Mouse (Mus musculus) layer of hippocampus, postnatal 25 days (tissue): Measurements from ENCODE around the gene Rhof. TPM values are rescaled to one million over a fixed set of nuclear protein-coding genes. Genes with fewer than 3 reads are reported as not detected.

Source experiments
- DNase-seq, 2 experiments: peaks; one replicate each; pipeline ENCODE4 v3.0.0; 2022; ENCODE audit warnings: mixed read lengths in 2 of 2, low spot score in 1 of 2; ENCODE audit errors: extremely low spot score in 1 of 2
- total RNA-seq, 2 experiments: library from RNA; stranded (reverse); gene quantifications; 2 replicates each; pipeline ENCODE4 v1.2.3; 2021

Rhof gene
- total RNA-seq, 2 experiments from 2014 or later, result 47.2 to 48.7 TPM

- DNase-seq, result peak; percentile 89 to 96
These were observed 17.2 kb upstream of the Rhof start for GRCm38 (mm10) chr5:123149451-123150400.

DNA sequence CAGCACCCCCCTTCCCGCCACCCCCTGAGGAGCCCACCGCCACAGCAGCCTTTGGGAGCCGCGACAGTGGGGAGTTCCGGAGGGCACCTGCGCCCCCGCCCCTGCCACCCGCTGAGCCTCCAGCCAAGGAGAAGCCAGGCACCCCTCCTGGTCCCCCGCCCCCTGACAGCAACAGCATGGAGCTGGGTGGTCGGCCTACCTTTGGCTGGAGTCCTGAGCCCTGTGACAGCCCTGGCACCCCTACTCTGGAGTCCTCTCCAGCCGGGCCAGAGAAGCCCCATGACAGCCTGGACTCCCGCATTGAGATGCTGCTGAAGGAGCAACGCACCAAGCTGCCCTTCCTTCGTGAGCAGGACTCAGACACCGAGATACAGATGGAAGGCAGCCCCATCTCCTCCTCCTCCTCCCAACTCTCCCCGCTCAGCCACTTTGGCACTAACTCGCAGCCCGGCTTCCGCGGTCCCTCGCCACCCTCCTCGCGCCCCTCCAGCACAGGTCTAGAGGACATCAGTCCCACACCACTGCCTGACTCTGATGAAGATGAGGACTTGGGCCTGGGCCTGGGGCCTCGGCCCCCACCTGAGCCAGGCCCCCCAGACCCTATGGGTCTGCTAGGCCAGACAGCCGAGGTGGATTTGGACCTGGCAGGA is 15.7 kb upstream of the Rhof start:
- DNase-seq, result no peak

DNA sequence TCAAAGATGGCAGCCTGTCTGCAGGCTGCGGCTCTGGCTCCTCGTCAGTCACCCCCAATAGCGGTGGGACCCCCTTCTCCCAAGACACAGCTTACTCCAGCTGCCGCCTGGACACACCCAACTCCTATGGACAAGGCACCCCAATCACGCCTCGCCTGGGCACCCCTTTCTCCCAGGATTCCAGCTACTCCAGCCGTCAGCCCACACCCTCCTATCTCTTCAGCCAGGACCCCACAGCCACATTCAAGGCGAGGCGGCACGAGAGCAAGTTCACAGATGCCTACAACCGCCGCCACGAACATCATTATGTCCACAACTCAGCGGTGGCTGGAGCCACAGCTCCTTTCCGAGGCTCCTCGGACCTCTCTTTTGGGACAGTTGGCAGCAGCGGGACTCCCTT is 15.1 kb upstream of the Rhof start:
- no peak for DNase-seq

DNA sequence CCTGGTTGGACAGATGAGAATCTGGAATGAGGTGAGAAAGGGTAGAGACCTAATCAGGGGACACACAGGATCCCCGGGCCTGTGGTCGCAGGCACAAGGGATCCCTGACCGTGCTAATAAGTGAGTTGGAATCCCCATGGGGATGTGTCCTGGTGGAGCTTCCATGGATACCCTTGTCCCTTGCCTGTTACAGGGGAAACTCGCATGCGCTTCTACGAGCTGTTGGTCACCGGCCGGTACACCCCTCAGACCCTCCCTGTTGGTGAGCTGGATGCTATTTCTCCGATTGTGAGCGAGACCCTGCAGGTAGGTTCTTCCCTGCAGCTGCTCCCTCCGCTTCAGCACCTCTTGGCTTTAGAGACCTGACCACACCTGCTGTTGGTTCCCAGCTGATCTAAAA is 13.9 kb upstream of the Rhof start:
- DNase-seq, result no peak

DNA sequence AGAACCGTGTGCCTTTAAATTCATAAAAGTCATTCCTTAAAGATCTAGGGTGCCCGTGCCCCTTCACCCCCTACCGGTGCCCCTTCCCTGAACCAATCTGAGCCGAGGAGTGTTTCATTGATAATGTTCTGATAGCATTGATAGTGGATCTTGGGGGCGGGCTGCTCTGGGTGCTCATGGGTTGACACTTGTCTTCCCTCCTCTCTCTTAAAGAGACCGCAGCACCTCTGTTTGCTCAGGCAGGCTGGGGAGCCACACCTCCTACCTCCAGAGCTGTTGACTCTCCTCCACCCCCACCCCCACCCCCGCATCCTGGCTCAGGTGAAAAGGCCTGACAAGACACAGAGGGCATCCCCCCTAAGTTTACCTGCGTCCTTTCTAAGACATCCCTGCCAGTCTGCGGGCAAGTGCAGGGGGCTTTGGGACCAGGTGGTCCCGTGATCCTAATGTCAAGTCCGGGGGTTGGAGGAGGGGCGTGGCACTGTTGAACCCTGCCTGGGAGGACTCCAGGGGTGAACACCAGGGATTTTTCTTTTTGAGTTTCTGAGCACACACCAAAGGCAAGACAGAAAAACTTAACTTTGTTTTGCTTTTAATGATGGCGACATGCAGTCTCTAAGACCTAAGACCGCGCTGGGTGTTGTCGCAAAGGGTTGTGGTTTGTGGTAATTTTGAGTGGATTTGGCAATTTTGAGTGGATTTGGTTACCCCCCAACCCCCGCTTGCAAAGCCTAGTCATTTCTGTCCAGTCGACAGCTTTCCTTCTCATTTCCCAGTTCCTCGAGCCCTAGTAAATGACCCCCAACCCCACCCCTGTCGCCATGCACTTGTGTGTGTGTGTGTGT is 12.5 kb upstream of the Rhof start:
- no peak for DNase-seq

- no peak for DNase-seq
These were observed 11.7 kb upstream of the Rhof start for GRCm38 (mm10) chr5:123143971-123144745.

DNA sequence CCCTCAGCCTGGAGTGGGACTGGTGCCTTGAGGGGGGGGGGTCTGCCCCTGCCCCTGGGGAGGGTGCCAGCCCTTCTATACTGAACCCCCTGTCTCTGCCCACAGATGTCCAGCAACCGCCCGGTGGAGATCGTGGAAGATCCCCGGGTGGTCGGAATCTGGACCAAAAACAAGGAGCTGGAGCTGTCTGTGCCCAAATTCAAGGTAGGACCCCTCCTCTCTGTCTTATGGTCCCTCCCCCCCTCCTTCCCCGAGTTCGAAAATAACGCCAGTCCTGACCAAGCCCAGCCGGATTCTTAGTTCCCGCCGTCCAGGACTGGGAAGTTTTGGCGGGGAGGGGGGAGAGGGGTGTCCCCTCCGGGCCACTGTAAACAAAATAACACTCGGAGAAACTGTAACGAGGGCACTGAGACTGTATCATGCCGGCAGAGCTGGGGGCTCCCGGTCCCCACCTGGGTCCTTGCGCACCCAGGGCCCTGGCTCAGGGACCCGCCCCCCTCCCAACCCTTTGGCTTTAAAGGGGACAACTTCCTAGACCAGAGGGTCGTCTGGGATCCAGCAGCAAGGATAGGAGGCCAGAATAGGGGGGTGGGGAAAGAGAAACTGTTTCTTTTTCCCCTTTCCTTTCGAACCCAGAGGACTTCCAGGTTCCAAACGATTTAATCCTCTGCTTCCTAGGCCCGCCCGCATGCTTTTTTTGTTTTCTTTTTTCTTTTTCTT is 10.9 kb upstream of the Rhof start:
- DNase-seq, result no peak

DNA sequence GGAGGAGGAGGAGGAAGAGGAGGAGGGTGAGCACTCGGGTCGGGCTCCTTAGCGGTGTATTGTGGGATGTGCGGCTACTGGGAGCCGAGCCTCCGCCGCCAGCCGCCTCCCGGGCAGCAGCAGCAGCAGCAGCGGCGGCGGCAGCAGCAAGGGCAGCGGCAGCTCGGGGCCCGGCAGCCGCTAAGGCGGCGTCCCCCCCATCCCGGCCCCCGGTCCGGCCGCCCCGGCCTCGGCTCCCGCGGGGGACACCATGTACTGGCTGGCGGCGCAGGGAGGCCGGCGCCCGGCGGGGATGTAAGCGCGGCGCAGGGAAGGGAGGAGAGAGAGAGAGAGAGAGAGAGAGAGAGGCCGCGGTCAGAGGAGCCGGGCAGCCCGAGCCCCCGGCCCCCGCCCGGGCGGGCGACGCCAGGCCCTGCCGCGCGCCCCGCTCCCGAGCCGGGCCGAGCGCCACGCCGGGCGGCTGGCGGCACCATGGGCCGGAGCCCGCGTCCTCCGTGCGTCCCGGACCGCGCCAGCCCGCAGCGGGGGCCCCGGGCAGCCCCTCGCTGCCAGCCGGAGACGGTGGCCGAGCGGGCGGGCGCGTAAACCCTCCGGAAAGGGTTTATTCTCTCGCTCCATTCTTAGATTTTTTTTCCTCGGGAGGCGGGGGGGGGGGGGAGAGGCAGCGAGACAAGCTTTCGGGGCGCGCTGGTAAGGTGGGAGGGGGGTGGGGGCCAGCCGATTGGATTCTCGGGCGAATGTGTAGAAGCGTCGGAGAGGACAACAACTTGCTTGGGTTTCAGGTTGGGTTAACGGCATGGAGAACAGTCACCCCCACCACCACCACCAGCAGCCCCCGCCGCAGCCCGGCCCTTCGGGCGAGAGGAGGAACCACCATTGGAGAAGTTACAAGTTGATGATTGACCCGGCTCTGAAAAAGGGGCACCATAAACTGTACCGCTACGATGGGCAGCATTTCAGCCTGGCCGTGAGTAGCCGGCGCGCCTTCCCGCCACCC is 10.0 kb upstream of the Rhof start, which contains the start of gene Setd1b:
Setd1b (plus strand) TSS at position 33 of the 997 bp plus-strand sequence.
- DNase-seq, result peak in 1 of 2 experiments; percentile 55

- DNase-seq, result peak in 1 of 2 experiments; percentile 40
These were observed 9.2 kb upstream of the Rhof start for GRCm38 (mm10) chr5:123141555-123142160.

- DNase-seq, result peak; percentile 88 to 95
These were observed 8.4 kb upstream of the Rhof start for GRCm38 (mm10) chr5:123140694-123141554.

DNA sequence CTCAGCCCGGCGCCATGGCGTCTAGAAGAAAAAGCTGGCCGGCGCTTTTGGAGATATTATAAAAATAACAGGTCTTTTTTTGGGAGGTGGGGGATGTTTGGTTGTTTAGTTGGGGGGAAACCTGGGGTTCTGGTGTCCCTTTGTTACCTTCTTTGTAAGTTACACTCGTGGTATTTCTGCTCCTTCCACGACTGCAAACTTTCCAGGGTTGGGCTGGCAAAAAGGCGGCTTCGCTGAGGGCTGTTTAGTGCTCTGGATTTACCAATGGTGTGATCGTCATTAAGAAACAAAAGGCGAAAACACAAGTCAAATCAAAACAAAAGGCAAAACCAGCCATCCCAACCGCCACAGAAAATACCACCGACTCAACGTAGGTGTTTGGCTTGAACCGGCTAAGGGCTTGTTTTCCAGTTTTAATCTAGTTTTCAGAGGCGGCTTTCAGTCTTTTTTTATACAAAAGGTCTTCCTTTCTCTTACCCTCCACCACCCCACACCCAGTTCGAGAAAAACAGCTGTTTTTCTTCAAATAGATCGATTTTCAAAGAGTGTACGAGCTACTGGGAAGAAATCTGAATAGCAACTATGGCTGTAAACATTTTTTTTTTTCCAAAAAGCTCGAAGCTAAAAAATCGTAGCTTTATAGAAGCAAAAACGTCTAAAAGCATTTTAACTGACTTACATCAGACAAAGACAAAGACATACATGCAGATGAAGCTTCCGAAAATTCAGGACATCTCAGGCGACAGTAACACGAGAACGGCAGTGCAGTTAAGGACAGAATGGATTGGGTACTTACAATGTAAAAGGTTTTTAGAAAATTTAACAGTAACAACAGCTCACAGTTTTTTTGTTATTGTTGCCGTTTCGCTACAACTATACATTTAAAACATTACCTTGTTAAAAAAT is 7.5 kb upstream of the Rhof start:
- no peak for DNase-seq

- DNase-seq, result peak; percentile 74 to 80
These were observed 6.6 kb upstream of the Rhof start for GRCm38 (mm10) chr5:123138953-123139721.

DNA sequence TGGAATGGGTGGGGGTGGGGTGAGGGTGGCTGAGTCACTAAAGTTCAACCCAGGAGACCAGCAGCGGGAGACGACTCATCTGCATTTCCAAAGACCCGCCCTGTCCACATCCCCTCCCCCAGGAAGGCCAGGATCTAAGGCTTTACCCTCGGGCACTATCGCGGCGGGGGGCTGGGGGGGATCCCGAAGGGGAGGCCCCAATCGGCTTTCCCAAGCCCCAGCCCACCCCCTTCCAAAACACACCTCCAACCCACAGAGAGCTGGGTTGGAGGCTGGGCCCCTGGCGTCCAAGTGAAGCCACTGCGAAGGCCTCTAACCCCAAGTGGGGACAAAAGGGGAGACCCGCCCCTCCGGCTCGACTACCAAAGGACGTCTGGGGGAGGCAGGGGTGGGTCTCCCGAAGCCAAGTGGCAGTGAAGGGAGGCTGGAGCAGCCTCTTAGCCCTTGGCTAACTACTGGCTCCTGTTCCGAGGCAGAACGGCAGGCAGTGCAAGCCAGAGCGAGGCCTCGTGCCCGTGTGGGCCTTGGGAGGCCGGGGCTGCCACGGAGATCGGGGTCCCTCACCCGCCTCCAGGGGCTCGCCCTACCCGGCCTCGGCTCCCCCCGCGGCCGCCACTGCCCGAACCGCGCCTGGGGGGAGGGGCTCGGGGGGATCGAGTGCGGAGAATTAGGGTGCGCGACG is 5.9 kb upstream of the Rhof start:
- DNase-seq, result peak in 1 of 2 experiments; percentile 44

- DNase-seq, result no peak
These were observed 5.4 kb upstream of the Rhof start for GRCm38 (mm10) chr5:123137910-123138229.
